In genomic region chr10:128150941-128151340, GRCm38 (mm10) we compare ENCODE assay signal across 10 mouse cellular contexts. TPM values are rescaled to one million over a fixed set of nuclear protein-coding genes. Genes with fewer than 3 reads are reported as not detected.
DNase-seq lines count a peak whose midpoint lies in the region; ATAC-seq and TF ChIP-seq lines count a peak whose summit lies in the region.
"Had no signal": no experiment of that assay in that cellular context is flagged by ENCODE, and none has a peak within 500 bp of the region (broad histone marks: within the 10 kb centered on the region; RNA-seq: fewer than 3 reads in every experiment).

No protein-coding gene starts in this region.

- peak; percentile 80 to 85 for DNase-seq in adrenal gland, adult (ENCODE audit: inconsistent age in 2 of 2, low spot score in 1 of 2)
- DNase-seq in fibroblast of lung, adult 2 months (ENCODE audit: low read depth), result peak; percentile 39
- DNase-seq in heart, postnatal 36 days, result peak; percentile 57 to 63
- DNase-seq in lung, postnatal 36 days, result peak; percentile 70
- no peak for DNase-seq in thymus, adult 2 months
- DNase-seq in yolk sac, embryonic 10.5 days (ENCODE audit: low spot score), result no peak
- DNase-seq in thymus, postnatal 10 days (ENCODE audit: low spot score in 2 of 2), result no peak

- H3K4me1 ChIP-seq in thymus, adult 2 months (replicated peaks; ENCODE audit: control insufficient read depth, insufficient read depth, low read length), result no peaks in the 10 kb centered on the region; the same call in 1 of the 2 replicates

- no peak overlapping the region for H3K4me3 ChIP-seq in thymus, adult 2 months (ENCODE audit: control insufficient read depth, insufficient read depth, low read length)
- H3K4me3 ChIP-seq: hindbrain, embryonic 13.5 days; midbrain, embryonic 12.5 days had no signal

- TF ChIP-seq CTCF in thymus, adult 2 months (IDR thresholded peaks at IDR 0.05; ENCODE audit: borderline replicate concordance, control insufficient read depth, extremely low read depth, insufficient read depth, low read length, poor library complexity), result no peak

- no peaks in the 10 kb centered on the region for H3K27me3 ChIP-seq in thymus, adult 2 months (ENCODE audit: control insufficient read depth, insufficient read depth, low read length)
- H3K27me3 ChIP-seq: hindbrain, embryonic 13.5 days; midbrain, embryonic 12.5 days had no signal

- ATAC-seq in megakaryocyte-erythroid progenitor cell, adult 5-6 weeks (replicated peaks; ENCODE audit: low FRiP score, low TSS enrichment, poor library complexity, severe bottlenecking), result no peak

- intact Hi-C loops in heart, postnatal 36 days (cut with DNase I), result no loop called here

- H3K27ac ChIP-seq in thymus, adult 2 months (ENCODE audit: control insufficient read depth, insufficient read depth, low read length), result no peak overlapping the region
- H3K27ac ChIP-seq: hindbrain, embryonic 13.5 days; midbrain, embryonic 12.5 days had no signal

- 93% methylated on average over 14 of the region's 14 CpGs for WGBS in thymus, adult 2 months

- no peak for TF ChIP-seq POLR2A in thymus, adult 2 months (IDR thresholded peaks at IDR 0.05; ENCODE audit: control insufficient read depth, extremely low read depth, insufficient read depth, low read length, poor library complexity)

- H3K36me3 ChIP-seq in thymus, adult 2 months (ENCODE audit: control insufficient read depth, insufficient read depth, low read length), result no peaks in the 10 kb centered on the region
- H3K36me3 ChIP-seq: hindbrain, embryonic 13.5 days; midbrain, embryonic 12.5 days had no signal

RNA-seq across cellular contexts. Expression of gene Rbms2, which starts 29.2 kb away (rescaled TPM):
- 10 to 100 TPM; 89.2 to 95.3 TPM for total RNA-seq in heart, postnatal 36 days (2021)
- 65.3 and 76.2 TPM in 2 replicates for polyA plus RNA-seq in thymus, adult 2 months (2012; rRNA removed)
- 25.2 and 31.5 TPM in 2 replicates for total RNA-seq in megakaryocyte-erythroid progenitor cell, adult 5-6 weeks (2014; fragmentation: Nextera tagmentation)
- 9.1 and 10.9 TPM in 2 replicates for total RNA-seq in megakaryocyte-erythroid progenitor cell, adult 5-6 weeks (2017)

RNA-seq across cellular contexts. Expression of gene Gls2, which starts 43.3 kb away (rescaled TPM):
- under 1 TPM; 0.58 to 0.92 TPM for total RNA-seq in heart, postnatal 36 days (2021)
- 1.2 and 6.6 TPM in 2 replicates for polyA plus RNA-seq in thymus, adult 2 months (2012; rRNA removed)
- 8.8 and 15.0 TPM in 2 replicates for total RNA-seq in megakaryocyte-erythroid progenitor cell, adult 5-6 weeks (2014; fragmentation: Nextera tagmentation)
- total RNA-seq in megakaryocyte-erythroid progenitor cell, adult 5-6 weeks (2017), result 9.1 and 16.7 TPM in 2 replicates

RNA-seq across cellular contexts. Expression of gene Baz2a, which starts 59.6 kb away (rescaled TPM):
- 10 to 100 TPM; 23.8 TPM for total RNA-seq in heart, postnatal 36 days (2021)
- 126 and 131 TPM in 2 replicates for polyA plus RNA-seq in thymus, adult 2 months (2012; rRNA removed)
- 43.8 and 44.6 TPM in 2 replicates for total RNA-seq in megakaryocyte-erythroid progenitor cell, adult 5-6 weeks (2014; fragmentation: Nextera tagmentation)
- total RNA-seq in megakaryocyte-erythroid progenitor cell, adult 5-6 weeks (2017), result 12.4 and 14.3 TPM in 2 replicates

Comparison
In these comparisons a context has a peak if more than half of its experiments do, and no peak if none do; other contexts are left out.
1. DNase-seq: peak in adrenal gland, adult (2 of 2), fibroblast of lung, adult 2 months (single experiment), heart, postnatal 36 days (2 of 2) and lung, postnatal 36 days (single experiment); none in thymus, adult 2 months (single experiment), yolk sac, embryonic 10.5 days (single experiment) and thymus, postnatal 10 days (0 of 2).
2. RNA of gene Gls2, which starts 43.3 kb away (total RNA-seq): 8.8 to 16.7 TPM in megakaryocyte-erythroid progenitor cell, adult 5-6 weeks; 0.58 to 0.92 TPM in heart, postnatal 36 days; every median in the first group is over 4 times any median in the second.